Mouse (Mus musculus): ENCODE results near the gene Gm29427.

DNA sequence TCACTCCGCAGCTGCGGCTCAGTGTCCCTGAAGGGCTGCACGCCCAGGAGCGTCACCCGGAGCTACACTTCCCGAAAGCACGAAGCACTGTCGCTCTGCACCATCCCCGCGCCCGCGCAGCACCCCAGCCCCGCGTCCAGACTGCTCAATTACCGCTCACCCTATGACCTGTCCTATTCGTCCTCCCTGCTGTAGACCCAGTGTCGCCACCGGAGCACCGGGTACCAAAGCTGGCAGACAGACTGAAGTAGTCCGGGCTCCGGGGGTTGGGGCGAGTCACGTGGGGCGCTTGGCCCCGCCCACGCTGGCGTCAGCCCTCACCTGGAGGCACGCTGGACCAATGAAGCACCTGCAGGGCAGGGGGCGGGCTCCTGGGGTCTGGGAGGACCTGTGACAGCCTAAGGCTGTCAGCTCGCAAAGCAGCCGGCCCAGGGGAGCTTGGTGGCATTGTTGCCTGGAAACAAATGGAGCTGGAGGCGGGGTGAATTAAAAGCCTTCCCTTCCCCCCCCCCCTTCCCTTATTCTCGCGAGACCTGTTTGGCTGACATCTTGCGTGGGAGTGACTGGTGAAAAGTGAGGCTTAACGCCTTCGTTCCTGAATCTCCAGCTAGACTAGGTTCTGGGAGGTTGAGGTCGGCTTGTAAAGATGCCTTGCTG is at the start of gene Gm29427:
- TF ChIP-seq CTCF (conservative IDR thresholded peaks at IDR 0.05; ENCODE audit: low read length) (no peak), POU5F1 (IDR thresholded peaks at IDR 0.05; ENCODE audit: borderline replicate concordance, low read length) (no peak)
